Mouse (Mus musculus): ENCODE data around the gene Dpp6. TPM values are rescaled to one million over a fixed set of nuclear protein-coding genes. Genes with fewer than 3 reads are reported as not detected.
A peak's percentile ranks its signal among the peaks of the same experiment; 100 is the strongest.

The Dpp6 gene
- polyA plus RNA-seq, 1 experiment from 2014 or later: 0.22 TPM

- Histone ChIP-seq H3K9me3 (ENCODE audit: low read depth, low read length) (no peaks in the 10 kb centered on the region), H3K27me3 (ENCODE audit: insufficient read depth, low read length) (no peaks in the 10 kb centered on the region), H3K27ac (ENCODE audit: low read depth) (no peak overlapping the region), H3K4me2 (no peak overlapping the region), H3K4me1 (ENCODE audit: insufficient read depth) (no peaks in the 10 kb centered on the region), H3K4me3 (ENCODE audit: low read depth, low read length) (no peak overlapping the region), H3K9ac (no peak overlapping the region), H3K36me3 (ENCODE audit: insufficient read depth) (no peaks in the 10 kb centered on the region)
- DNase-seq (no peak), ATAC-seq (ENCODE audit: insufficient read depth) (no peak)
- TF ChIP-seq CTCF (IDR thresholded peaks at IDR 0.05; ENCODE audit: low read depth): no peak
- 66% methylated on average over 5 of the region's 5 CpGs for WGBS
These were observed 374.4 kb downstream of the Dpp6 start for GRCm38 (mm10) chr5:27191242-27191969.

GRCm38 (mm10) chr5:27194157-27194556 lies 377.2 kb downstream of the Dpp6 start:
- Histone ChIP-seq H3K27ac (ENCODE audit: low read depth) (no peak overlapping the region), H3K4me2 (no peak overlapping the region), H3K4me3 (ENCODE audit: low read depth, low read length) (no peak overlapping the region), H3K9ac (no peak overlapping the region), H3K9me3 (ENCODE audit: low read depth, low read length) (no peaks in the 10 kb centered on the region), H3K27me3 (ENCODE audit: insufficient read depth, low read length) (no peaks in the 10 kb centered on the region), H3K36me3 (ENCODE audit: insufficient read depth) (no peaks in the 10 kb centered on the region), H3K4me1 (ENCODE audit: insufficient read depth) (no peaks in the 10 kb centered on the region)
- ATAC-seq (ENCODE audit: insufficient read depth) (no peak), DNase-seq (no peak)
- no peak for TF ChIP-seq CTCF (IDR thresholded peaks at IDR 0.05; ENCODE audit: low read depth)
- 87% methylated on average over 3 of the region's 3 CpGs for WGBS

- H3K27me3 ChIP-seq (ENCODE audit: insufficient read depth, low read length): no peaks in the 10 kb centered on the region
- H3K27ac ChIP-seq (ENCODE audit: low read depth): no peak overlapping the region
- H3K4me2 ChIP-seq: no peak overlapping the region
- TF ChIP-seq CTCF (IDR thresholded peaks at IDR 0.05; ENCODE audit: low read depth): no peak
- no peak for ATAC-seq (ENCODE audit: insufficient read depth)
- H3K4me1 ChIP-seq (ENCODE audit: insufficient read depth): no peaks in the 10 kb centered on the region
- no peak for DNase-seq
- H3K4me3 ChIP-seq (ENCODE audit: low read depth, low read length): no peak overlapping the region
- 54% methylated on average over 1 of the region's 1 CpGs for WGBS
- no peaks in the 10 kb centered on the region for H3K9me3 ChIP-seq (ENCODE audit: low read depth, low read length)
- no peaks in the 10 kb centered on the region for H3K36me3 ChIP-seq (ENCODE audit: insufficient read depth)
- no peak overlapping the region for H3K9ac ChIP-seq
These were observed 378.0 kb downstream of the Dpp6 start for GRCm38 (mm10) chr5:27194975-27195374.

GRCm38 (mm10) chr5:27200581-27201341 lies 383.8 kb downstream of the Dpp6 start:
- Histone ChIP-seq H3K9ac (no peak overlapping the region), H3K4me2 (no peak overlapping the region), H3K4me3 (ENCODE audit: low read depth, low read length) (no peak overlapping the region), H3K27ac (ENCODE audit: low read depth) (no peak overlapping the region), H3K36me3 (ENCODE audit: insufficient read depth) (no peaks in the 10 kb centered on the region), H3K9me3 (ENCODE audit: low read depth, low read length) (no peaks in the 10 kb centered on the region), H3K27me3 (ENCODE audit: insufficient read depth, low read length) (no peaks in the 10 kb centered on the region), H3K4me1 (ENCODE audit: insufficient read depth) (no peaks in the 10 kb centered on the region)
- 52% methylated on average over 2 of the region's 2 CpGs for WGBS
- DNase-seq (no peak), ATAC-seq (ENCODE audit: insufficient read depth) (no peak)
- TF ChIP-seq CTCF (IDR thresholded peaks at IDR 0.05; ENCODE audit: low read depth): peak; percentile 15; the same call in 1 of the 2 replicates

- ATAC-seq (ENCODE audit: insufficient read depth) (no peak), DNase-seq (no peak)
- Histone ChIP-seq H3K27me3 (ENCODE audit: insufficient read depth, low read length) (no peaks in the 10 kb centered on the region), H3K4me1 (ENCODE audit: insufficient read depth) (no peaks in the 10 kb centered on the region), H3K4me2 (no peak overlapping the region), H3K9ac (no peak overlapping the region), H3K4me3 (ENCODE audit: low read depth, low read length) (no peak overlapping the region), H3K27ac (ENCODE audit: low read depth) (no peak overlapping the region), H3K9me3 (ENCODE audit: low read depth, low read length) (no peaks in the 10 kb centered on the region), H3K36me3 (ENCODE audit: insufficient read depth) (no peaks in the 10 kb centered on the region)
- no peak for TF ChIP-seq CTCF (IDR thresholded peaks at IDR 0.05; ENCODE audit: low read depth)
These were observed 386.1 kb downstream of the Dpp6 start for GRCm38 (mm10) chr5:27203131-27203530.

GRCm38 (mm10) chr5:27204721-27205120 lies 387.7 kb downstream of the Dpp6 start:
- no peaks in the 10 kb centered on the region for H3K4me1 ChIP-seq (ENCODE audit: insufficient read depth)
- no peaks in the 10 kb centered on the region for H3K36me3 ChIP-seq (ENCODE audit: insufficient read depth)
- WGBS: 64% methylated on average over 3 of the region's 3 CpGs
- no peak overlapping the region for H3K4me2 ChIP-seq
- H3K9me3 ChIP-seq (ENCODE audit: low read depth, low read length): no peaks in the 10 kb centered on the region
- H3K27ac ChIP-seq (ENCODE audit: low read depth): no peak overlapping the region
- DNase-seq: no peak
- H3K4me3 ChIP-seq (ENCODE audit: low read depth, low read length): no peak overlapping the region
- ATAC-seq (ENCODE audit: insufficient read depth): no peak
- no peak overlapping the region for H3K9ac ChIP-seq
- H3K27me3 ChIP-seq (ENCODE audit: insufficient read depth, low read length): no peaks in the 10 kb centered on the region
- no peak for TF ChIP-seq CTCF (IDR thresholded peaks at IDR 0.05; ENCODE audit: low read depth)

GRCm38 (mm10) chr5:27205754-27206153 lies 388.8 kb downstream of the Dpp6 start:
- no peak overlapping the region for H3K27ac ChIP-seq (ENCODE audit: low read depth)
- no peak overlapping the region for H3K4me2 ChIP-seq
- no peak overlapping the region for H3K4me3 ChIP-seq (ENCODE audit: low read depth, low read length)
- no peaks in the 10 kb centered on the region for H3K9me3 ChIP-seq (ENCODE audit: low read depth, low read length)
- H3K9ac ChIP-seq: no peak overlapping the region
- ATAC-seq (ENCODE audit: insufficient read depth): no peak
- H3K4me1 ChIP-seq (ENCODE audit: insufficient read depth): no peaks in the 10 kb centered on the region
- no peaks in the 10 kb centered on the region for H3K36me3 ChIP-seq (ENCODE audit: insufficient read depth)
- no peaks in the 10 kb centered on the region for H3K27me3 ChIP-seq (ENCODE audit: insufficient read depth, low read length)
- no peak for DNase-seq
- WGBS: 76% methylated on average over 2 of the region's 2 CpGs
- no peak for TF ChIP-seq CTCF (IDR thresholded peaks at IDR 0.05; ENCODE audit: low read depth)
